Mouse (Mus musculus) cerebellum, adult 8-10 months (tissue): ENCODE results near the gene Hmcn2.

ENCODE experiments used
- DNase-seq: peaks from one replicate; pipeline ENCODE4 v3.0.0; 2022

The Hmcn2 gene

DNA sequence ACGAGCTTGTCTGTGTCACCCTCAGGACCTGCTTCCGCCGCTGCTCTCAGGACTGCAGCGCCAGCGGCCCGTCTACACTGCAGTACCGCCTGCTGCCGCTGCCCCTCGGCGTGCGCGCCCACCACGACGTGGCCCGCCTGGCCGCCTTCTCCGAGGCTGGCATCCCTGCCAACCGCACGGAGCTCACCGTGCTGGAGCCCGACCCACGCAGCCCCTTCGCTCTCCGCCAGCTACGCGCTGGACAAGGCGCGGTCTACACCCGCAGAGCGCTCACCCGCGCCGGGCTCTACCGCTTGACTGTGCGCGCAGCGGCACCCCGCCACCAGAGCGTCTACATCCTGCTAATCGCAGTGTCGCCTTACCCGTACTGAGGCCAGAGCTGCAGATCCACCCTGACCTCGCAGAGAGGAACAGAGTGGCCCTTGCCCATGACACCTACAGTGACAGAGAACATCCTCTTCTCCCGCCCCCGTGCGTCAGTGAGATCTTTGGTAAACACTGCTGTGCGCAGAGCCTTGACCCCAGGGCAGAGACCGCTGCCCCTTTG, 145.9 kb downstream of the Hmcn2 start:
- no peak for DNase-seq

DNA sequence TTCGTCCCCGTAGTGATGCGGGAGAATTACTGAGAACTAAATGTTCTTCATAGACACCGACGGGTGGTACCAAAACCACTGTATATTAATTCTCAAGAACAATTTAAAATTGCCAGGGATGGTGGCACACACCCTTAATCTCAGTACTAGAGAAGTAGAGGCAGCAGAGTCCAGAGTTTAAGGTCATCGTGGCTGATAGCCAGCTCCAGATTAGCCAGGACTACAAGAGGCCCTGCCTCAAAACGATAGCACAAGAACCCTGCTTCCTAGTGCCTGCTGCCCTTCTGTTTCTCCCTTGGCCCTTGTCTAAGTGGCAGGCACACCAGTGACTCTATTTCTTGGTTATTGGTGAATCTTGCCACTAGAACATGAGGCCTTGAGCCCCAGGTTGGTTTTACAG, 146.7 kb downstream of the Hmcn2 start:
- DNase-seq: no peak

GRCm38 (mm10) chr2:31462051-31462450, 147.8 kb downstream of the Hmcn2 start:
- no peak for DNase-seq

DNA sequence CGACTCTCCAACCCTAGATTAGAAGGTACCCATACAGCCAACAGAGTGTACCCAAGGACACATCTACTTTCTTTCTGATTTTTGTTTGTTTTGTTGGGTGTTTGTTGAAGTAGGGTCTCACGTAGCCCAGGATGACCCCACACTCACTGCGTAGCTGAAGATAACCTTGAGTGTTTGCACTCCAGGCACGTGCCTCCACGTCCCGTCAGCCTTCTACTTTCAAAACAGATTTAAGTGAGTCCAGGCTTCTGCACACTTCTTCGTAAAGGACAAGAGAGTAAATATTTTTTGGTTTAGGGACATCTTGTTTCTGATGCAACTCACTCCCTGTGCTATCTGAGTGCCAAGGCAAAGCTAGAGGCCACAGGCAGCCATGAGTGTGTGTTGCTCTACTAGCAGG, 149.0 kb downstream of the Hmcn2 start:
- no peak for DNase-seq

GRCm38 (mm10) chr2:31463696-31464528, 149.7 kb downstream of the Hmcn2 start:
- DNase-seq: no peak

DNA sequence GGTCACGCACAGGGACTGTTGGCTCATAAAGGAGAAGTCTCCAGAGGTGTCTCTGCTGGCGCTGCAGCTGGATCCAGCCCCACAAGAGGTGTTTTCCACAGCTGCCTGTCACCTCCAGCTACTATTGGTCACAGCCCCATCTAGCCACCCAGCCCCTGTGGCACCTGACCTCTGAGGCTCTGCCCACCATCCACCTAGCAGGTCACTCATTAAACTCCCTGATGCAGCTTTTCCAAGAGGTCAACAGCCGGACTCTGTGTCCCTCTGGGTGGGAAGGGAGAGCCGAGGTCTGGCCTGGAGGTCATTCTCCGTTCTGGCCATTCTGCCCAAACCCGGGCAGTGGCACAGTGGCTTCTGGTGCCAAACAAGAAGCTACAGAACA, 150.3 kb downstream of the Hmcn2 start:
- no peak for DNase-seq

GRCm38 (mm10) chr2:31467457-31467856, 153.2 kb downstream of the Hmcn2 start:
- no peak for DNase-seq

DNA sequence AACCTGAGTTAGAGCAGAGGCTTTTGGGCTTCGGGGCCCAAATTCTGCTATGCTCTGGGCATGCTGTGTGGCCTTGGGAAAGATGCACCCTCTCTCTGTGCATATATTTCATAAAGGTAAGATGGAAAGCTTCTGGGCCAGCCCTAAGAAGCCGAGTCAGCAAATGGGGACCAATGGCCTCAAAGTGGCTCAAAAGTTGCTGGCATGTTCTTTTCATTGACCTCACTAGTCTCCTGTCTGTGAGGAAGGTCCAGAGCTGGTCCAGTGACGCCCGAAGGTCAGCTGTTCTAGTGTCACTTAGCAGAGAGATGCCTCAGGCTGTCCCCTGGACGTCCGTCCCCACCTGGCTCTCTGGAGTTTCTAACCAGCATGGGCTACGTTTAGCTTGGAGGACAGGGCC, 154.6 kb downstream of the Hmcn2 start:
- no peak for DNase-seq

DNA sequence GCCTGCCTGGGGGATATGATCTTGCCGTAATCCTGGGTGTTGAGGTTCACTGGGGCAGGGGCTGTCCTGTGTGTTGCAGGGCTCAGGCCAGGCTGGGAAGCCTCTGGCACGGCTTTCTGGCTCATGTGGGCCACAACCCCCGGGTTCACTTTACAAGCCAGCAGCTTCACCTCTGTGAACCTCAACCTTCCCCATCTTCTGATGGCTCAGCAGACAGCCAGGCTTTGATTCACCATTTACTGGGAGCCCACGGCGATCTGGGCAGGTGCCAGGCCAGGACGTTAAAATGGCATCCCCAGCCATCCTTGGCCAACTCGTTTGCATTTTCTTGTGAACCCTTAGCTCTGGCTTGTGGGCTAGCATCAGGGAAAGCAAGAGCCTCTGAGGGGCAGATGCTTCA, 155.3 kb downstream of the Hmcn2 start:
- DNase-seq: no peak

DNA sequence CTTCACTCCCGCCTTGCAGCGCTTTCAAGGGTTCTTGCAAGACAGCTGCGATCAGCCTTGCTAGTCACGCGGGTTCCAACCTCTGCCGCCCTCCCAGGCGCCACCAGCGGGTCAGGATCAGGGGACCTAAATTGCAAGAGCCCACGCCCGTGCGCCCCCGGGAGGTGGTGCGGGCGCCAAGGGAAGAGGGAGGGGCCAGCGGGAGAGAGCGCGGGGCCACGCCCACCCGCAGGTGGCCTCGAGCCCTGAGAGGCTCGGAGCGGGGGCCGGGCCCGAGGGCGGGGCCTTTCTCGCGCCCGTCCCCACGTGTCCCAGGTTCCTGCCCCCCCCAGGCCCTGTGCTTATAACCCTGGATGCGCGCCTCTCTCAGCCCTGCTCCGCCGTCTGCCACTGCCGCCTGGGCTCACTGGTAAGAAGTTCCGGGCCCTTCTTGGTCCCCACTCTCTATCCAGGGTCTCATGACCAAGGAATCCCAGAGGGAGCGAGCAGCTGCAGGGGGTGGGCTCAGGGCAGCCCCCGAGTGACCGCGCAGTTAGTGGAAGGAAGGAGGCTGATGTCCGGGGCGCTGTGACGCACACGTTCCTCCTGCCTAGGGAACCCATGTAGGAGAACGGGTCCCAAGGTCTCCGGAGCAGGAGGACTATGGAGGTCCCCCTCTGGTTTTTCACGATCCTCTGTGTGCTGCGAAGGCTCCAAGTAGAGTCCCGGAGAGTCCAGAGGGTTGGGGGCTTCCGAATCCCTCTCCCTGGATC, 155.9 kb downstream of the Hmcn2 start, which contains the start of gene Ass1:
Gene Ass1 (plus strand): TSS at position 277 of the 752 bp plus-strand sequence.
- peak; percentile 23 for DNase-seq

- no peak for DNase-seq
These were observed 156.6 kb downstream of the Hmcn2 start for GRCm38 (mm10) chr2:31470683-31471385.

DNA sequence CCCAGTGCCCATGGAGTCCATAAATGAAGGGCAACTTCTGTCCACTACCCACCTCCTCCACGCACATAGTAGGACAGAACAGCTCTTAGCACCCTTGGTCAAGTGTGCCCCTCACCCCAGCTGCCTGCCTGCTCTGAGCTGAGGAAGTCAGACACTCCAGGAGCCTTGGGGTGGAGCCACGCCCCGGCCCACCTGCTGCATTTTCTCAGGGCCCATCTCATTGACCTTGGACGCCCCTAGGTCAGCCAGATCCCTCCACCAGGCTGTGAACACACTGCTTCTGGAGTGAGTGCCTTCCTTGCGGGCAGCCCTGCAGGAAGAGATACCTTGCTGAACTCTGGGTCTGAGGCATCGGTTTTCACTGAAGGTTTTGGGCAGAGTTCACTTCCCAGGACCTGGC, 157.4 kb downstream of the Hmcn2 start:
- DNase-seq: no peak

- DNase-seq: no peak
These were observed 158.3 kb downstream of the Hmcn2 start for GRCm38 (mm10) chr2:31472406-31473065.

DNA sequence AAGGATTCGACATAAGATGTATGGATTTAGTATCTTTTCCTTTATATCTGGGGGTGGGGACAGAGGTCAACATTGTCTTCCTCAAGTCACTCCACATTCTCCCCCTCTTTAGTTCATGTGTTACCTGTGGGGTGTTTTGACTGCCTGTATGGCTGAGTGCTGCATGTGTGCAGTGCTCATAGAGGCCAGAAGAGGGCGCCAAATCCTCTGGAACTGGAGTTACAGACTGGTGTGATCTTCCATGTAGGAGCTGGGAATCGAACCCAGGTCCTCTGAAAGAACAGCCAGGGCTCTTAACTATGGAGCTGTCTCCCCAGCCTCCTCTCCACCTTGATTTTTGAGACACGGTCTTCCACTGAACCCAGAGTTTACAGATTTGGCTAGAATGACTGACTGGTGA, 159.7 kb downstream of the Hmcn2 start:
- DNase-seq: no peak

GRCm38 (mm10) chr2:31474686-31475085, 160.5 kb downstream of the Hmcn2 start:
- no peak for DNase-seq

DNA sequence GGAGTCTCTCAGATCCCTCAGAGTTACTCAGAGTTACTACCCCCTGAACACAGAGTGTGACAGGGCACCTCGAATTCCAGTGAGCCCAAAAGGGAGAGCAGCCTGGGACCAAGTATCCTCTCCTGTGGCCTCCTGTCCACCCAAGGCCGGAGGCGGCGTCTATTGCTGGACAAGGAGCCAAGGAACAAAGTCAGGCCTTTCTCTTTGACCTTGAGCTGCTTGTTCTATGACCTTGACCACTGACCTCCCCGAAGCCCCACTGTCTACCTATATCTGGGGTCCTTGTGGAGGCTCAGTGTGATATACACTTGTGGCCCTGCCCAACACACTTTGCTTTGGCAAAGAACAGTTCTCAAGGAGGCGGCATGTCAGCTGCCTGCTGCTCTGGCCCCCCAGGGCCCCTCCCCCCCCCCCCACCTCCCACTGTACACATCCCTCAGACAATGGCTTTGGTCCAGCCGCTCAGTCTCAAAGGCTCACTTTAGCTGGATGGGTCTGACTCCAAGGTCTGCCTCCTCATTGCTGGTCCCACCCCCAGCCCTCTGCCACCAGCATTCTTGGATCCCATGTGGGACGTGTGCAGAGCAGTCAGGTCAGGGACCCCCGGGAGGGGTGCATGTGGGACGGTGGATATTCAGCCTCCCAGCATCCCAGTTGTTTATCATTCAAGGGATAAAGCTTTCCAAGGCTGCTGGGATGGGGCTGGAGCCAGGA, 162.0 kb downstream of the Hmcn2 start:
- DNase-seq: no peak

- DNase-seq: no peak
These were observed 163.3 kb downstream of the Hmcn2 start for GRCm38 (mm10) chr2:31477234-31478161.

DNA sequence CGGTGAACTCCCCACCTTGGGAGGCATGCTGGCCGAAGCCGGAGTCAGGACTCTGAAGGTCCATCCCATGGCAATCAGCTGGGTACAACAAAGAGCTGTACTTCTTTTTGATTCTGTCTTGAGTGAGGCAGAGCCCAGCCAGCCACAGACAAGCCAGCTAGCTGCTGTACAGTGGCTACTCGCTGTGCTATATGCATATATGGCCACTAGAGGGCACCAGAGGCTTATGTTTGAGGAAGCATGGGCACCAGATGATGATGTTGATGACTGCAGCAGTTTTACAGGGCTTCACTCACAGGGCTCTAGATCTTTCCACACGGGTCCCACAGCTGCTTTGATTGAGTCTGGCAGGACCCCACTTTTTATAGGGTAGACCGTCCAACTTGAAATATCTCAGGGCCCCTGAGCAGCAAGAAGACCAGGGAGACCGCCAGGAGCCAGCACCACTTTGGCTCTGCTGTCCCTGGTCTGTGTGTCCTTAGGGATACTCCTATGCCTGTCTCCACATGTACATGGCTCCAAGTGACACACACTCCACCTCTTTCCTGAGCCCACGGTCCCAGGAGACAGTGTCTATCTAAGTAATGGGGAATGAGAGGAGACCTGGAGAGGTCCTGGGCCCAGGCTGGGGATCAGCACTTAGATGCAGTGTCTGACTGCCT, 168.8 kb downstream of the Hmcn2 start:
- DNase-seq: peak; percentile 84

DNA sequence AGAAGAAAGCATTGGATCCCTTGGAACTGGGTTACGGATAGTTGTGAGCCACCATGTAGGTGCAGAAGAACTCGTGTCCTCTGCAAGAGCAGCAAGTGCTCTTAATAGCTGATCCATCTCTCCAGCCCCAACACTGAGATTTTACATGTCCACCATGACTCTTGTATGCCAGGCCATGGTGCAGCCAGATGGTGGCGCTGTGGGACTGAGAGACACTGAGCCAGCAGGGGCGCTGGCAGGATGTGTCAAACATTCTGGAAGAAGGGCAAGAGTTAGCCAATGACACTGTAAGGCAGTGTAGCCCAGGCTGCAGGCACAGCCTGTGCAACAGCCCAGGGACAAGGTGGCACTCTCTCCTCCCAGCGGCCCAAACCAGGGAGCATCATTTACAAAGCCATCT, 170.0 kb downstream of the Hmcn2 start:
- DNase-seq: peak; percentile 81

DNA sequence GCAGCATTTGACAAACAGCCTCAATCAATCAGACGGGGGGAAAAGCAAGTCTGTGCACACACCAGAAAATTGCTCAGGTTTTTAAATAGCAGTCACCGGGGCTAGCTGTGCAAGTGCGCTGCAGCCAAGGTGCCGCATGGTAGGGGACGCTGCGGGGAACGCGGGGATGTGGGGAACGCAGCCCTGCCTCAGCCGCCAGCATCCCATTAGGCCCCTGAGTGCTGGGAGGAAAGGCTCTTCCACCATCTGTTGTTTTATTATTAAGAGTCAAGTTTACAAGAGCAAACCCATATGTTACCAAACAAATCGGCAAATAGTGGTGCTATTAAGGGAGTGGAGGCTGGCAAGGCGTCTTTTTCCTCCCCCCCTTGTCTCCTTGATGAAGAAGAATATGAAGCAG, 175.0 kb downstream of the Hmcn2 start:
- peak; percentile 50 for DNase-seq
